Mouse (Mus musculus) myocyte (in vitro differentiated cells): ENCODE results near the gene Lrpprc.

Experiments used
- CEBPB ChIP-seq: IDR thresholded peaks from 2 replicates; pipeline ENCODE4 v1.6.1; 2011; ENCODE audit warnings: mild to moderate bottlenecking, moderate library complexity; ENCODE audit not compliant: poor library complexity, insufficient read depth, severe bottlenecking
- E2F4 ChIP-seq: IDR thresholded peaks from one replicate; pipeline ENCODE4 v1.6.1; 2011; ENCODE audit warnings: mild to moderate bottlenecking, control low read depth, moderate library complexity; ENCODE audit not compliant: insufficient read depth
- MAX ChIP-seq: IDR thresholded peaks from one replicate; pipeline ENCODE4 v1.6.1; 2011; ENCODE audit warnings: low read depth, mild to moderate bottlenecking, control low read depth
- MYOD1 ChIP-seq, 3 experiments: IDR thresholded peaks; one replicate each; pipeline ENCODE4 v1.6.1; 2011; ENCODE audit warnings: control low read depth in 2 of 3, low read depth in 2 of 3, mild to moderate bottlenecking in 2 of 3, moderate library complexity in 1 of 3; ENCODE audit not compliant: insufficient read length in 2 of 3, control insufficient read depth in 1 of 3
- POLR2A ChIP-seq: IDR thresholded peaks from one replicate; pipeline ENCODE4 v1.6.1; 2011; ENCODE audit warnings: low read depth, mild to moderate bottlenecking, control low read depth, moderate library complexity; ENCODE audit not compliant: insufficient read length
- REST ChIP-seq: IDR thresholded peaks from one replicate; pipeline ENCODE4 v1.6.1; 2011; ENCODE audit warnings: mild to moderate bottlenecking, control low read depth, moderate library complexity; ENCODE audit not compliant: insufficient read depth, insufficient read length
- TCF12 ChIP-seq: IDR thresholded peaks from one replicate; pipeline ENCODE4 v1.6.1; 2011; ENCODE audit warnings: mild to moderate bottlenecking, control low read depth; ENCODE audit not compliant: poor library complexity, insufficient read depth, severe bottlenecking
- USF1 ChIP-seq: IDR thresholded peaks from one replicate; pipeline ENCODE4 v1.6.1; 2011; ENCODE audit warnings: low read depth, mild to moderate bottlenecking, control low read depth, moderate library complexity

DNA sequence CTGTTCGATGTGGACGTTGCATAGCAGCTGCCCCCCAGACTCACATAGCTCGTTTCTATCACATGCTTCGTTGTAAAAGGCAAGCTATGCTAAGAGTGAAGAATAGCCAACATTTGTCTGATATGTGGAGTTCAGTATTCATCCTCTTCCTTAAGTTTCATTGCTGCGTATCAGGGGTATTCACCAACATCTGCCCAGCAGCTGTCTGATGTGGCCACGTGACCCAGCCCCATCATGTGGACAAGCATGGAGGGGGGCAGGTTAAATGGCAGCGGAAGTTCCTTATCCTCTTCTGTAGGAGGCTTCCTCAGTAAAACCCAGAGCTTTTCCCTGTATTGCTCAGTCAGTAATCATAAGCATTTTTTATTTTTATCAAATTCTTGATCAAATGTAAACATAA, 132.8 kb downstream of the Lrpprc start:
- no peak for TF ChIP-seq POLR2A
- TF ChIP-seq E2F4, result no peak
- no peak for TF ChIP-seq CEBPB
- peak; percentile 40 for TF ChIP-seq USF1
- TF ChIP-seq REST, result no peak
- no peak for TF ChIP-seq MYOD1 (IDR thresholded peaks at IDR 0.05; ENCODE audit: control insufficient read depth in 1 of 3, insufficient read length in 2 of 3, low read depth in 2 of 3)
- no peak for TF ChIP-seq TCF12
- TF ChIP-seq MAX, result no peak
